ENCODE assay signal across 12 mouse cellular contexts in genomic region chr1:172329131-172329530, GRCm38 (mm10). TPM values are rescaled to one million over a fixed set of nuclear protein-coding genes. Genes with fewer than 3 reads are reported as not detected.
DNase-seq lines count a peak whose midpoint lies in the region; ATAC-seq lines count a peak whose summit lies in the region.
"Had no signal": no experiment of that assay in that cellular context is flagged by ENCODE, and none has a peak within 500 bp of the region (broad histone marks: within the 10 kb centered on the region; RNA-seq: fewer than 3 reads in every experiment).

Gene Kcnj9 (minus strand): TSS chr1:172329318.

- ATAC-seq in forebrain, embryonic 11.5 days (replicated peaks; ENCODE audit: low FRiP score), result peak; percentile 67
- peak; percentile 73 for ATAC-seq in neural tube, embryonic 13.5 days (ENCODE audit: low read depth)
- no peak for ATAC-seq in megakaryocyte-erythroid progenitor cell, adult 5-6 weeks (replicated peaks; ENCODE audit: low FRiP score, low TSS enrichment, poor library complexity, severe bottlenecking)
- no peak for ATAC-seq in heart, embryonic 11.5 days (replicated peaks; ENCODE audit: insufficient number of reproducible peaks, low FRiP score, low TSS enrichment)

- H3K9ac ChIP-seq in forebrain, embryonic 11.5 days (ENCODE audit: low read length), result peak within 1 kb of the TSS; percentile 31
- H3K9ac ChIP-seq in neural tube, embryonic 13.5 days, result peak within 1 kb of the TSS; percentile 59
- H3K9ac ChIP-seq in heart, embryonic 11.5 days (ENCODE audit: low read depth, low read length), result no peak within 1 kb of the TSS
- H3K9ac ChIP-seq: embryonic facial prominence, embryonic 15.5 days had no signal

- H3K27ac ChIP-seq in forebrain, embryonic 11.5 days (ENCODE audit: low read depth, low read length), result no peak within 1 kb of the TSS
- peak within 1 kb of the TSS; percentile 15; the same call in 1 of the 2 replicates for H3K27ac ChIP-seq in neural tube, embryonic 13.5 days (replicated peaks)
- no peak within 1 kb of the TSS; the same call in 1 of the 2 replicates for H3K27ac ChIP-seq in heart, embryonic 11.5 days (ENCODE audit: low read depth, low read length)
- H3K27ac ChIP-seq: embryonic facial prominence, embryonic 15.5 days had no signal

- WGBS in forebrain, embryonic 11.5 days, result 24% methylated on average over 9 of the region's 9 CpGs
- WGBS in neural tube, embryonic 13.5 days, result 23% methylated on average over 9 of the region's 9 CpGs
- 25% methylated on average over 9 of the region's 9 CpGs for WGBS in heart, embryonic 11.5 days (ENCODE audit: insufficient replicate concordance)

- peaks cover 16% of the 10 kb centered on the region for H3K27me3 ChIP-seq in forebrain, embryonic 11.5 days (ENCODE audit: control insufficient read depth, insufficient read depth, low read length)
- H3K27me3 ChIP-seq in neural tube, embryonic 13.5 days, result peaks cover 25% of the 10 kb centered on the region
- peaks cover 74% of the 10 kb centered on the region for H3K27me3 ChIP-seq in heart, embryonic 11.5 days (ENCODE audit: control insufficient read depth, insufficient read depth, low read length)

- H3K36me3 ChIP-seq in forebrain, embryonic 11.5 days (ENCODE audit: control insufficient read depth, insufficient read depth, low read length), result no peaks in the 10 kb centered on the region
- H3K36me3 ChIP-seq in neural tube, embryonic 13.5 days, result no peaks in the 10 kb centered on the region
- H3K36me3 ChIP-seq in heart, embryonic 11.5 days (ENCODE audit: control insufficient read depth, insufficient read depth, low read length), result no peaks in the 10 kb centered on the region
- H3K36me3 ChIP-seq: embryonic facial prominence, embryonic 15.5 days had no signal

- H3K4me1 ChIP-seq in forebrain, embryonic 11.5 days (replicated peaks; ENCODE audit: control insufficient read depth, insufficient read depth, low read length), result peaks cover 9% of the 10 kb centered on the region
- peaks cover 23% of the 10 kb centered on the region for H3K4me1 ChIP-seq in neural tube, embryonic 13.5 days (replicated peaks)
- peaks cover 4% of the 10 kb centered on the region; the same call in 1 of the 2 replicates for H3K4me1 ChIP-seq in heart, embryonic 11.5 days (ENCODE audit: control insufficient read depth, insufficient read depth, low read length)

- no peaks in the 10 kb centered on the region for H3K9me3 ChIP-seq in forebrain, embryonic 11.5 days (ENCODE audit: control insufficient read depth, low read length)
- no peaks in the 10 kb centered on the region for H3K9me3 ChIP-seq in neural tube, embryonic 13.5 days
- H3K9me3 ChIP-seq in heart, embryonic 11.5 days (replicated peaks; ENCODE audit: control insufficient read depth, low read length), result 0 out of 2 replicates have a peak, but pooled peaks cover 2% of the 10 kb centered on the region
- H3K9me3 ChIP-seq: embryonic facial prominence, embryonic 15.5 days had no signal

- H3K4me3 ChIP-seq in forebrain, embryonic 11.5 days (ENCODE audit: low read depth, low read length), result peak within 1 kb of the TSS; percentile 9; the same call in 1 of the 2 replicates
- peak within 1 kb of the TSS; percentile 26 for H3K4me3 ChIP-seq in neural tube, embryonic 13.5 days
- no peak within 1 kb of the TSS for H3K4me3 ChIP-seq in heart, embryonic 11.5 days (ENCODE audit: low read depth, low read length)
- H3K4me3 ChIP-seq: embryonic facial prominence, embryonic 15.5 days had no signal

- peak; percentile 86 for DNase-seq in cerebellum, adult 11 months
- DNase-seq in forebrain, embryonic 11.5 days (ENCODE audit: low spot score), result no peak
- DNase-seq in layer of hippocampus, adult 9-11 months, result peak; percentile 91
- no peak for DNase-seq in thymus, postnatal 14 days
- no peak for DNase-seq in adrenal gland, adult 18-20 months (ENCODE audit: low spot score in 2 of 2)

- H3K4me2 ChIP-seq in forebrain, embryonic 11.5 days (ENCODE audit: low read depth, low read length, severe bottlenecking), result peak within 1 kb of the TSS; percentile 26
- H3K4me2 ChIP-seq in neural tube, embryonic 13.5 days, result peak within 1 kb of the TSS; percentile 51
- no peak within 1 kb of the TSS for H3K4me2 ChIP-seq in heart, embryonic 11.5 days
- H3K4me2 ChIP-seq: embryonic facial prominence, embryonic 15.5 days had no signal

RNA-seq across cellular contexts. Expression of gene Kcnj9, which starts in this region (rescaled TPM):
- 0.68 and 0.89 TPM in 2 replicates for polyA plus RNA-seq in forebrain, embryonic 11.5 days (2014; fragmentation: Nextera tagmentation; extraction: Ambion mirVana)
- polyA plus RNA-seq in neural tube, embryonic 13.5 days (2015; fragmentation: Nextera tagmentation; extraction: Ambion mirVana), result 1.5 and 2.1 TPM in 2 replicates
- not detected in 2 replicates for total RNA-seq in megakaryocyte-erythroid progenitor cell, adult 5-6 weeks (2014; fragmentation: Nextera tagmentation)
- total RNA-seq in megakaryocyte-erythroid progenitor cell, adult 5-6 weeks (2017), result not detected in 2 replicates
- 0.59 and 0.77 TPM in 2 replicates for polyA plus RNA-seq in heart, embryonic 11.5 days (2014; fragmentation: Nextera tagmentation; extraction: Ambion mirVana)
- under 1 TPM in 1 of 2 experiments, not detected in 1; 0.22 TPM for total RNA-seq in adrenal gland, adult 18-20 months (2021)
- total RNA-seq: G1E had no signal
- polyA plus RNA-seq: G1E; intestine, embryonic 14.5 days; lung, embryonic 16.5 days had no signal

Comparison
In these comparisons a context has a peak if more than half of its experiments do, and no peak if none do; other contexts are left out.
1. Peak in ATAC-seq, H3K4me3 ChIP-seq, H3K9ac ChIP-seq and H3K4me2 ChIP-seq in forebrain, embryonic 11.5 days; RNA of the gene not detected or under 1 TPM.
2. DNase-seq: peak in cerebellum, adult 11 months (single experiment) and layer of hippocampus, adult 9-11 months (single experiment); none in forebrain, embryonic 11.5 days (single experiment), thymus, postnatal 14 days (single experiment) and adrenal gland, adult 18-20 months (0 of 2).